Mouse (Mus musculus): ENCODE results near the gene Slc26a5. TPM values are rescaled to one million over a fixed set of nuclear protein-coding genes. Genes with fewer than 3 reads are reported as not detected.

Slc26a5 gene
- polyA plus RNA-seq, 1 experiment from 2014 or later, result not detected

GRCm38 (mm10) chr5:21785053-21785452 is 80.4 kb downstream of the Slc26a5 start, which contains the start of the genes Dnajc2 and Psmc2:
Gene Dnajc2 (minus strand): TSS chr5:21785251.
Gene Psmc2 (plus strand): TSS chr5:21785283.
- Histone ChIP-seq H3K36me3 (replicated peaks; ENCODE audit: control insufficient read depth, insufficient read depth, low read depth, low read length) (peaks cover 2% of the 10 kb centered on the region; the same call in 1 of the 2 replicates), H3K4me1 (ENCODE audit: control insufficient read depth, insufficient read depth, low read length) (no peaks in the 10 kb centered on the region), H3K27me3 (ENCODE audit: control insufficient read depth, insufficient read depth, low read length) (no peaks in the 10 kb centered on the region), H3K9ac (replicated peaks; ENCODE audit: low read length) (peak within 1 kb of the TSS; percentile 75), H3K4me2 (ENCODE audit: low read depth, low read length) (peak within 1 kb of the TSS; percentile 86), H3K27ac (replicated peaks; ENCODE audit: low read depth, low read length) (no peak within 1 kb of the TSS; the same call in 1 of the 2 replicates), H3K9me3 (replicated peaks; ENCODE audit: control insufficient read depth, low read length) (no peaks in the 10 kb centered on the region), H3K4me3 (ENCODE audit: low read depth, low read length) (peak within 1 kb of the TSS; percentile 73)
- ATAC-seq (replicated peaks; ENCODE audit: insufficient number of reproducible peaks, low FRiP score, low TSS enrichment, low read depth), result peak; percentile 96
- under 1% methylated on average over 37 of the region's 37 CpGs for WGBS
- DNase-seq (ENCODE audit: low spot score), result peak; percentile 92

- peak; percentile 51 for DNase-seq (ENCODE audit: low spot score)
- peak; percentile 85 for ATAC-seq (replicated peaks; ENCODE audit: insufficient number of reproducible peaks, low FRiP score, low TSS enrichment, low read depth)
Observed at GRCm38 (mm10) chr5:21784161-21785052, 81.0 kb downstream of the Slc26a5 start.

GRCm38 (mm10) chr5:21776491-21776890 is 88.9 kb downstream of the Slc26a5 start:
- no peak overlapping the region for H3K4me2 ChIP-seq (ENCODE audit: low read depth, low read length)
- no peaks in the 10 kb centered on the region for H3K4me1 ChIP-seq (ENCODE audit: control insufficient read depth, insufficient read depth, low read length)
- H3K27ac ChIP-seq (replicated peaks; ENCODE audit: low read depth, low read length), result no peak overlapping the region
- peaks cover 8% of the 10 kb centered on the region for H3K36me3 ChIP-seq (replicated peaks; ENCODE audit: control insufficient read depth, insufficient read depth, low read depth, low read length)
- DNase-seq (ENCODE audit: low spot score), result no peak
- 94% methylated on average over 6 of the region's 6 CpGs for WGBS
- no peak for ATAC-seq (replicated peaks; ENCODE audit: insufficient number of reproducible peaks, low FRiP score, low TSS enrichment, low read depth)
- H3K9ac ChIP-seq (replicated peaks; ENCODE audit: low read length), result no peak overlapping the region
- no peaks in the 10 kb centered on the region for H3K27me3 ChIP-seq (ENCODE audit: control insufficient read depth, insufficient read depth, low read length)
- H3K4me3 ChIP-seq (ENCODE audit: low read depth, low read length), result no peak overlapping the region
- no peaks in the 10 kb centered on the region for H3K9me3 ChIP-seq (replicated peaks; ENCODE audit: control insufficient read depth, low read length)

More at GRCm38 (mm10) chr5:21784161-21785052, 81.0 kb downstream of the Slc26a5 start:
- no peak overlapping the region; the same call in 1 of the 2 replicates for H3K27ac ChIP-seq (replicated peaks; ENCODE audit: low read depth, low read length)
- H3K4me2 ChIP-seq (ENCODE audit: low read depth, low read length), result peak overlapping the region; percentile 86
- WGBS, result under 1% methylated on average over 51 of the region's 51 CpGs
- H3K9ac ChIP-seq (replicated peaks; ENCODE audit: low read length), result peak overlapping the region; percentile 75
- H3K4me1 ChIP-seq (ENCODE audit: control insufficient read depth, insufficient read depth, low read length), result no peaks in the 10 kb centered on the region
- H3K27me3 ChIP-seq (ENCODE audit: control insufficient read depth, insufficient read depth, low read length), result no peaks in the 10 kb centered on the region
- H3K9me3 ChIP-seq (replicated peaks; ENCODE audit: control insufficient read depth, low read length), result no peaks in the 10 kb centered on the region
- peak overlapping the region; percentile 73 for H3K4me3 ChIP-seq (ENCODE audit: low read depth, low read length)
- peaks cover 2% of the 10 kb centered on the region; the same call in 1 of the 2 replicates for H3K36me3 ChIP-seq (replicated peaks; ENCODE audit: control insufficient read depth, insufficient read depth, low read depth, low read length)

GRCm38 (mm10) chr5:21769841-21770240 is 95.6 kb downstream of the Slc26a5 start:
- no peak for DNase-seq (ENCODE audit: low spot score)
- H3K27ac ChIP-seq (replicated peaks; ENCODE audit: low read depth, low read length), result no peak overlapping the region
- WGBS, result 96% methylated on average over 6 of the region's 6 CpGs
- H3K36me3 ChIP-seq (replicated peaks; ENCODE audit: control insufficient read depth, insufficient read depth, low read depth, low read length), result peaks cover 11% of the 10 kb centered on the region
- H3K27me3 ChIP-seq (ENCODE audit: control insufficient read depth, insufficient read depth, low read length), result no peaks in the 10 kb centered on the region
- H3K9me3 ChIP-seq (replicated peaks; ENCODE audit: control insufficient read depth, low read length), result no peaks in the 10 kb centered on the region
- ATAC-seq (replicated peaks; ENCODE audit: insufficient number of reproducible peaks, low FRiP score, low TSS enrichment, low read depth), result no peak
- no peak overlapping the region for H3K9ac ChIP-seq (replicated peaks; ENCODE audit: low read length)
- H3K4me1 ChIP-seq (ENCODE audit: control insufficient read depth, insufficient read depth, low read length), result no peaks in the 10 kb centered on the region
- H3K4me3 ChIP-seq (ENCODE audit: low read depth, low read length), result no peak overlapping the region
- H3K4me2 ChIP-seq (ENCODE audit: low read depth, low read length), result no peak overlapping the region

- H3K4me3 ChIP-seq (ENCODE audit: low read depth, low read length), result no peak overlapping the region
- no peaks in the 10 kb centered on the region for H3K4me1 ChIP-seq (ENCODE audit: control insufficient read depth, insufficient read depth, low read length)
- WGBS, result 94% methylated on average over 4 of the region's 4 CpGs
- no peak for ATAC-seq (replicated peaks; ENCODE audit: insufficient number of reproducible peaks, low FRiP score, low TSS enrichment, low read depth)
- no peaks in the 10 kb centered on the region for H3K9me3 ChIP-seq (replicated peaks; ENCODE audit: control insufficient read depth, low read length)
- DNase-seq (ENCODE audit: low spot score), result no peak
- no peak overlapping the region for H3K9ac ChIP-seq (replicated peaks; ENCODE audit: low read length)
- no peak overlapping the region for H3K27ac ChIP-seq (replicated peaks; ENCODE audit: low read depth, low read length)
- no peaks in the 10 kb centered on the region for H3K27me3 ChIP-seq (ENCODE audit: control insufficient read depth, insufficient read depth, low read length)
- no peak overlapping the region for H3K4me2 ChIP-seq (ENCODE audit: low read depth, low read length)
- peaks cover 7% of the 10 kb centered on the region for H3K36me3 ChIP-seq (replicated peaks; ENCODE audit: control insufficient read depth, insufficient read depth, low read depth, low read length)
Observed at GRCm38 (mm10) chr5:21768506-21768905, 96.9 kb downstream of the Slc26a5 start.

Other genes starting within 250 kb of the Slc26a5 start
- gene Fbxl13, start 220.0 kb downstream of the Slc26a5 start, polyA plus RNA-seq (2014; fragmentation: Nextera tagmentation; extraction: Ambion mirVana), result 0.11 TPM in 2 replicates
- 83.6 and 92.8 TPM in 2 replicates for gene Armc10, start 219.8 kb downstream of the Slc26a5 start, polyA plus RNA-seq (2014; fragmentation: Nextera tagmentation; extraction: Ambion mirVana)
- 4.9 and 5.5 TPM in 2 replicates for gene Napepld, start 164.2 kb downstream of the Slc26a5 start, polyA plus RNA-seq (2014; fragmentation: Nextera tagmentation; extraction: Ambion mirVana)
- 101 and 108 TPM in 2 replicates for gene Pmpcb, start 128.5 kb downstream of the Slc26a5 start, polyA plus RNA-seq (2014; fragmentation: Nextera tagmentation; extraction: Ambion mirVana)
- 95.4 and 111 TPM in 2 replicates for gene Dnajc2, start 80.4 kb downstream of the Slc26a5 start, polyA plus RNA-seq (2014; fragmentation: Nextera tagmentation; extraction: Ambion mirVana)
- gene Psmc2, start 80.3 kb downstream of the Slc26a5 start, polyA plus RNA-seq (2014; fragmentation: Nextera tagmentation; extraction: Ambion mirVana), result 252 and 265 TPM in 2 replicates